Mouse (Mus musculus): ENCODE results near the gene Cask.

DNA sequence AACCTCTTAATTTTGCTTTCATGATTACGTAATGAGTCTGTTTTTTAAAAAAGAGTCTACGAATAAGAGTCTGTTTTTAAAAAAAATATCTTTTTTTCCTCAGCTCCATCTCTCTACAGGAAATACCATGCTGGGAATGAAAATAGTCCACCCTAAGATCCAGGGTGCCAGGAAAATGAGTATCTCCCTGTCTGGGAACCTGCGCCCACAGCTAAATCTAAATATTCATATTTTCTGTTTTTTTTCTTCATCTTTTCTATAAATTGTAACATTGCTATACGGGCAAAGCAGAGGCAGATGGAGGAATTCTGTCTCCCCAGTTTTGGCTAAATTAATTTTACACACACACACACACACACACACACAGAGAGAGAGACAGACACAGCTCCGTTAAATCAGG lies 337.3 kb downstream of the Cask start:
- no peak for TF ChIP-seq CTCF (conservative IDR thresholded peaks at IDR 0.05; ENCODE audit: insufficient read depth, insufficient read length, low read depth, low read length)
- no peak for TF ChIP-seq POLR2A (IDR thresholded peaks at IDR 0.05; ENCODE audit: low read depth, low read length)
